Mouse (Mus musculus) embryonic fibroblast, embryonic 13.5 days (primary cell): ENCODE measurements at regions not wholly inside any gene's neighbourhood (a gene's known extent, or its start where the extent isn't known, plus 50 kb on each side); places are given as distances from the start of the nearest gene placed in this dataset.

Experiments
- CTCF ChIP-seq: IDR thresholded peaks from 2 replicates; pipeline ENCODE4 v1.5.1; 2011; ENCODE audit warnings: mild to moderate bottlenecking, control low read depth, low read length, moderate library complexity, borderline replicate concordance; ENCODE audit not compliant: insufficient read depth
- POLR2A ChIP-seq: IDR thresholded peaks from 2 replicates; pipeline ENCODE4 v1.6.1; 2011; ENCODE audit warnings: low read depth, mild to moderate bottlenecking, control low read depth, low read length, moderate library complexity

DNA sequence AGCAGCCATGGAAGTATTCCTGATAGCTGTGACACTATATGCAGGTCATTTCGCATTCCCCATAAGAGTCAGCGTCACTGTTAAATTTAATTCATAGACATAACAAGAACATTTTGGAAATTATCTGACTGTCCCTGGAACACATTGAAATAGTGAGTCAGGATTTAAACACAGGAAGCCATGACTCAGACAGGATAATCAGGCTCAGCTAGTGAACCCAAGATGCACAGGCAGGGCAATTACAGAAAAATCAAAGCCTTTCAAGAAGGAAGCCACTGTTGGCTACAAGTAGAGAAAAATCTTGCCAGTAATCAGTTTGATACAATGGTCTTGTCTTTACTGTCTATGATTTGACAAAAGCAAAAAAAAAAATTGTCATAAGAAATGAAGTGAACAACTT lies 323.2 kb downstream of the Isl1 start:
- TF ChIP-seq CTCF: no peak
- no peak for TF ChIP-seq POLR2A
